Mouse (Mus musculus) frontal cortex, adult 2 months (tissue): Measurements from ENCODE around the gene Unk. TPM values are rescaled to one million over a fixed set of nuclear protein-coding genes. Genes with fewer than 3 reads are reported as not detected.

ENCODE experiments used
- DNase-seq, 2 experiments: peaks; one replicate each; pipeline ENCODE4 v3.0.0; 2022; ENCODE audit warnings: low spot score in 1 of 2; ENCODE audit errors: extremely low spot score in 1 of 2
- polyA plus RNA-seq: library from polyadenylated mRNA; depleted of rRNA; stranded (reverse); fragments of >200 nt; gene quantifications from 2 replicates; pipeline ENCODE4 v1.2.3, GENCODE M21; 2012; rRNA removed

Gene Unk
- polyA plus RNA-seq, 1 experiment, result 38.1 TPM

- DNase-seq, result no peak
Observed at GRCm38 (mm10) chr11:116105065-116105464, 74.9 kb downstream of the Unk start.

- no peak for DNase-seq
Observed at GRCm38 (mm10) chr11:116106154-116106962, 76.2 kb downstream of the Unk start.

GRCm38 (mm10) chr11:116106963-116107776, 77.0 kb downstream of the Unk start:
- DNase-seq, result no peak

GRCm38 (mm10) chr11:116107777-116108285, 77.7 kb downstream of the Unk start:
- DNase-seq, result no peak

- DNase-seq, result peak in 1 of 2 experiments; percentile 51
Observed at GRCm38 (mm10) chr11:116108464-116109137, 78.5 kb downstream of the Unk start.

- DNase-seq, result no peak
Observed at GRCm38 (mm10) chr11:116109441-116110081, 79.4 kb downstream of the Unk start.

- no peak for DNase-seq
Observed at GRCm38 (mm10) chr11:116110131-116110530, 80.0 kb downstream of the Unk start.

- DNase-seq, result no peak
Observed at GRCm38 (mm10) chr11:116110540-116110939, 80.4 kb downstream of the Unk start.

Other genes with a start within 250 kb of the Unk start
- 25.8 and 29.3 TPM in 2 replicates for gene Caskin2, start 216.7 kb upstream of the Unk start, polyA plus RNA-seq
- gene Tsen54, start 215.6 kb upstream of the Unk start, polyA plus RNA-seq, result 15.6 and 16.8 TPM in 2 replicates
- 2.8 and 3.2 TPM in 2 replicates for gene Llgl2, start 206.3 kb upstream of the Unk start, polyA plus RNA-seq
- 0.55 and 1.1 TPM in 2 replicates for gene Myo15b, start 171.9 kb upstream of the Unk start, polyA plus RNA-seq
- 0.64 TPM in 1 of 2 replicates, not detected in the other for gene Smim5, start 130.4 kb upstream of the Unk start, polyA plus RNA-seq
- gene Smim6, start 118.3 kb upstream of the Unk start, polyA plus RNA-seq, result not detected in 2 replicates
- gene Sap30bp, start 97.0 kb upstream of the Unk start, polyA plus RNA-seq, result 71.9 and 89.0 TPM in 2 replicates
- 28.4 and 31.7 TPM in 2 replicates for gene Recql5, start 96.8 kb upstream of the Unk start, polyA plus RNA-seq
- gene Itgb4, start 55.6 kb upstream of the Unk start, polyA plus RNA-seq, result 5.7 and 7.2 TPM in 2 replicates
- gene Galk1, start 17.6 kb upstream of the Unk start, polyA plus RNA-seq, result 17.6 and 19.3 TPM in 2 replicates
- gene H3f3b, start 2.4 kb upstream of the Unk start, polyA plus RNA-seq, result 347 and 369 TPM in 2 replicates
- 0.84 and 0.90 TPM in 2 replicates for gene Unc13d, start 47.6 kb downstream of the Unk start, polyA plus RNA-seq
- gene Wbp2, start 56.7 kb downstream of the Unk start, polyA plus RNA-seq, result 391 and 407 TPM in 2 replicates
- 6.2 and 7.4 TPM in 2 replicates for gene Trim47, start 96.9 kb downstream of the Unk start, polyA plus RNA-seq
- 6.2 and 6.3 TPM in 2 replicates for gene Trim65, start 100.8 kb downstream of the Unk start, polyA plus RNA-seq
- 36.1 and 44.3 TPM in 2 replicates for gene Mrpl38, start 108.5 kb downstream of the Unk start, polyA plus RNA-seq
- gene Fbf1, start 137.8 kb downstream of the Unk start, polyA plus RNA-seq, result 105 and 124 TPM in 2 replicates
- gene Ten1, start 168.5 kb downstream of the Unk start, polyA plus RNA-seq, result 50.9 and 51.0 TPM in 2 replicates
- 119 and 129 TPM in 2 replicates for gene Acox1, start 168.7 kb downstream of the Unk start, polyA plus RNA-seq
- gene Evpl, start 207.8 kb downstream of the Unk start, polyA plus RNA-seq, result 1.0 and 1.1 TPM in 2 replicates
- 63.4 and 63.9 TPM in 2 replicates for gene Srp68, start 243.9 kb downstream of the Unk start, polyA plus RNA-seq